Mouse (Mus musculus) urinary bladder, adult 2 months (tissue): Measurements from ENCODE around the gene Pex16. TPM values are rescaled to one million over a fixed set of nuclear protein-coding genes. Genes with fewer than 3 reads are reported as not detected.

Experiments used
- DNase-seq: peaks from one replicate; pipeline ENCODE4 v3.0.0; 2022; ENCODE audit warnings: low spot score
- polyA plus RNA-seq: library from polyadenylated mRNA; depleted of rRNA; stranded (reverse); fragments of >200 nt; gene quantifications from 2 replicates; pipeline ENCODE4 v1.2.3, GENCODE M21; 2012

Gene Pex16
- polyA plus RNA-seq, 1 experiment, result 41.1 TPM

DNA sequence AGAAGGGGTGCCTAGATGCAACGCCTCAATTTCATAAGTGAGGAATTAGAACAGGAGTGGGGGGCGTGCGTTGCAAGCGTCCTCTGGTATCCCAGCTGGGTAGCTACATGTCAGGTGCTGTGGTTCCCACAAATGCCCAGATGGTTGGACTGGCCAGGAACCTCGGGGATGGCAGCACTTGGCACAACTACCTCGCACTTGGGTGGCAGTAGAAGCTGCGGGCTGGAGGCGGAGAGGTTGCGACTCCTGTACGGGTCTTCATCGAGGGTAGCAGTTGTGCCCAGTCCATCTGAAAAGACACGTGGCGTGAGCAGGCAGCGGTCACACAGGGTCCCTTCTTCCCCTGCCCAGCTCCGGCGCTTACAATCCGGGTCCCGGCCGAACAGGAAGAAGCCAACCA lies 4.1 kb upstream of the Pex16 start:
- DNase-seq, result no peak

- DNase-seq, result peak; percentile 74
Observed at GRCm38 (mm10) chr2:92370821-92371805, 3.4 kb upstream of the Pex16 start.

DNA sequence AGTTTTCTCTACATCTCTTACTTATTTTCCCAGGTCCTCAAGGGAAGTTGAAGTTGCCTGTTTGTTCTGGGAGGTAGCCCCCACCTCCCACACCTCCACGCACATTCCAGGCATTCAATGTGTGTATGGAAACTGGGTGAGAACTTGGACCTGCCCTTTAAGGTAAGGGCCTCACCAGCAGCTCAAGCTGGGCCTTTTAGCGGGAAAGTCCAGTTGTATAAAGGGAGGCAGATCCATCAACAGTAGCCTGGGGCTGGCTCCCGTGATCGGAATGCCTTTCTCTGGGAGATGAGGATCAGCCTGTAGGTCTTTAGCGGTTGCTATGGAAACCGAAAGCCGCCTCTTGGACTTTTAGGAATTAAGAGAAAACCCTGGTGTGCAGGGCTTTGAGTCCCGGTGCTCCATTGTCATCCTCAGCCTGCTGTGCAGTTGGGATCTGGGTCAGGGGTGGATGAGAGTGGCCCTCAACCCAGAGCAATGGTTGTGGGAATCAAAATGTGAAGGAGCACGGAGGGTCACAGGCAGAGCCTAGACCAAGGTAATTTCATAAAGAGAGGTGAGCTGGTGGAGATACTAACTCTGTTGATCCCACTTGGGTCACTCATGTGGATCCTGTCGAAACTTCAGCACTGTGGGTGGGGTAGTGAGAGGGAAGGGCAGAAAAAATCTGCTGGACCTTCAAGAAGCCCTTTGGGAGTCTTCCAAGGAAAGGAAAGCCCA lies 2.3 kb upstream of the Pex16 start:
- DNase-seq, result no peak

DNA sequence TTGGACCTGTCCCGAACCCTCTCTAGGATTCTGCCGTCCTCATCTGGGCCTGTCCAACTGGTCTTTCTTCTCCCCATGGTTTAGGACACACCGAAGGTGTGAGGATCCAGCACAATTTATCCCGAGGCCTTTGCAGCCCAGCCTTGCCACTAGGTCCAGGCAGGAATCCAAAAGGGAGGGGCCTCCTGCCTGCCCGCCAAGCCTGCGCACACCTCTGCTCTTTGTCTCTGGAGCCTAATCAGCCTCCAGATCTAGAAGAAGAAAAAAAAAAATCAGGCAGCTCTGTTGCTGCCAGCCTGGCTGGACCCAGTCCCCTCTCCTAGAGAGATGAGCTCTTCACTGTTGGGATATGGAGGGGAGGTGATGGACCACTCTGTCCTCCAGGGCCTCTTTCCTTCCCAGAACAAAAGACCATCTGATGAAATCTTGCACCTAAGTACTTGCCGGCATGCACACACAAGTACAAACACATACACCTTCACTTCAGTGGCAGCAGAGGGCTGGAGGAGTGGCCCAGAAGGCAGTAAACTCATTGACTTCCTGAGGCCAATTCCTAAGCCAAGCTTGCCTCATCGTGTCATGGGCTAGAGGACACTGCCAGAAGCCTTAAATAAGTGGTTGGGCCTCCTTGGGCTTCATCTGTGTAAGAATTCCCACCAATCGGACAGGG lies 1.6 kb upstream of the Pex16 start:
- no peak for DNase-seq

DNA sequence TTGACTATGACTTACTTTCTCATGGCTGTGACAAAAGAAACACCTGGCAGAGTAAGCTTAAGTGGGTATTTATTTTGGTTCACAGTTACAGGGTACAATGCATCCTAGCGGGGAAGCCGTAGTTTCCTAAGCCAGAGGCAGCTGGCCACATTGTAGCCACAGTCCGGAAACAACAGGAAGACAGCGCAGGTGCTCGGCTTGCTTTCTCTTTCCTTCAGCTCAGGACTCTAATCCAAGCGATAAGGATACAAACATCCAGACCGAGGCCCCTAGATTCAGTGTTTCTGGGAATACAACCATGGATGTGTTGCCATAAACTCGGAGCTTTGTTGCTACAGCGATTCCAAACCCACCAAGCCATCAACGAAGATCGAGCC lies 1.1 kb upstream of the Pex16 start:
- DNase-seq, result no peak

GRCm38 (mm10) chr2:92375099-92375623 lies 685 bp downstream of the Pex16 start:
- DNase-seq, result peak; percentile 87

DNA sequence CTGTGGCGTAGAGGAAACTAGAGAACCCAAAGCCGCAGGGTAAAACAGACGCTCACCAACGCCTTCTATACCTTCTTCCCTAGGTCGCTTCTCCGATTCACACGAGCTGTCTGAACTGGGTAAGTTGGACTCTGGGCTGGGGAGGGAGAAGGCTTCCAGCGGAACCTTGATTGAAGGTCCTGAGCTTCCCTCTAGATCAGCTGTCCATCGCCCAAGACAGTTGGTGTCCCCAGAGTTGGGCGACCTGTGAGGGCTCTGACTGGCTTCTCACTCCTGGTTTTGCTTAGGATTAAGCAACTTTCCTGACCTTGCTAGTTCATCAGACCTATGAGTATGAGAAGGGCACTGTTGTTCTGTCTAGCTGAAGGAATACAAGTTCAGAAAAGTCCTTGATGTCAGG lies 1.3 kb downstream of the Pex16 start:
- DNase-seq, result no peak

GRCm38 (mm10) chr2:92376300-92376699 lies 1.8 kb downstream of the Pex16 start:
- no peak for DNase-seq

GRCm38 (mm10) chr2:92377320-92377719 lies 2.8 kb downstream of the Pex16 start:
- no peak for DNase-seq

GRCm38 (mm10) chr2:92379783-92380494 lies 5.5 kb downstream of the Pex16 start:
- DNase-seq, result no peak

- DNase-seq, result no peak
Observed at GRCm38 (mm10) chr2:92380495-92381050, 6.1 kb downstream of the Pex16 start.

GRCm38 (mm10) chr2:92381161-92381560 lies 6.7 kb downstream of the Pex16 start:
- DNase-seq, result no peak

- DNase-seq, result no peak
Observed at GRCm38 (mm10) chr2:92381901-92382588, 7.6 kb downstream of the Pex16 start, which contains the start of gene 1700029I15Rik. 1700029I15Rik (plus strand) TSS chr2:92382538.

DNA sequence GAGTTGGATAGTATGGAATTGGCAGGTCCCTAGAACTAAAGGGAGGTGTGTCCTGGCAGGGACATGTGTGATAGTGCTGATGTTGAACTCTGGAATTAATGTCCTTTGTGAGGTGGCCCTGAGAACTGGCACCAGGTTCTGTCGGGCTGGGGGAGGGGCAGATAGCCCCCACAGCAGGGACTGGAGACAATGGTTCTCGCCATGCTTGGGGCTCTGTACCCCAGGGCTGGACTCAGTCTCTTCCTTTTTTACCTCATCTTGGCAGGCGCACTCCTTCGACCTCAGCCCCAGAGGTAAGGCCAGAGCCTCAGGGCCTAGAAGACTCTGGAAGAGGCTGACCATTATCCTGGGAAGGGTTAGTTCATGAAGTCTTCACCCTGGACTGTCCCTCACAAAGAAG lies 8.3 kb downstream of the Pex16 start:
- no peak for DNase-seq

- no peak for DNase-seq
Observed at GRCm38 (mm10) chr2:92384101-92384500, 9.6 kb downstream of the Pex16 start.

GRCm38 (mm10) chr2:92385113-92386051 lies 10.9 kb downstream of the Pex16 start:
- DNase-seq, result no peak

DNA sequence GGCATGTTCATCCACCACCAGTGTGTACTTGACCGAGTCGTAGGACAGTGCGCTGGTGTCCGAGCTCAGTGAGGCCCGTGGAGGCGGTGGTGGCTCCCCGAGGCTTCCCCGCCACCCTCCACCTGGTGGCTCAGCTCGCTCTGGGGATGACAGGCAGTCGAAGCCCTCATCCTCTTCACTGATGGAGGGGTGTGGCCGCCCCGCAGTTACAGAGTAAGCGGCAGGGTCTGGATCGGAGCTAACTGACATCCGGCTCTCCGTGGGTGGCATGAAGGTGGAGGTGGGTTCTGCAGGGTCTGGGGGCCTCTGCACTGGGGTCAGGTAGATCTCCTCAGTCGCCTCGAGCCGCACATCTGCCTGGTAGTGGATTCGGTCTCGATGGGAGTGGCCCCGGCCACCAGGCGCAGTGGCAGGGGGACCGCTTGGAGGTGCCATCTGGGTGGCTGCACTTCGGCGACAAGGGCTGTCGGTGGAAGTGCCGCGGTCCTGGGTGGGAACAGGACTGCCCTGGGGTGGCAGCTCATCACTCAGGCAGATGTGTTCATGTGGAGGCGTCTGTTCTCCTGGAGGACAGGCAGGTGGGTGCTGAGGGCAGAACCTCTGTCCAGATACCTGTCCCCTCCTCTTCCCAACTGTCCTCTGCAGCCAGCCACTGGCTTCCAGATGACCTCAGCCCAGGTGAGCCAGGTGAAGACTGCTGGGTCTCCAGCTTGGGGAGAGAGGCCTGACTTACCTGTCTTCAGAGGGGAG lies 12.5 kb downstream of the Pex16 start:
- no peak for DNase-seq

DNA sequence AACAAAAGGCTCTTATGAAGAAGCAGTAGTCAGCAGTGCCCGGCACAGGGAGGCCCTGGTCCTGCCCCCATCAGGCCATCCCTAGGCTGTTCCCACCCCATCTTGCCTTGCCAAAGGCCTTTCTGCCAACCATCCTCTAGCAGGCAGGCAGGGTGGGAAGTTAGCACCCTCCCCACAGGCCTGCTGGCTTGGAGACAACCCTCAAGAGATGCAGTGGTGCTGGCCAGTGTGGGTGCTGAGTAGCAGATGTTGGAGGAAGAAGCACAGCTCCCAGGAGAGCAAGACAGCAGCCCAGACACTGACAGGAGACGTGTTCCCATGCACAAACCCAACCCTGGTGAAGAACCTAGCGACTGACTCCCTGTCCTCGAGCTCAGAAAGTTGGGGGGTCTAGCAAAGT lies 13.2 kb downstream of the Pex16 start:
- DNase-seq, result no peak
